Mouse (Mus musculus) stomach, postnatal 0 days (tissue): ENCODE data around the gene Wbp2.

Experiments
- CTCF ChIP-seq: IDR thresholded peaks from 2 replicates; pipeline ENCODE4 v1.5.1; 2016; ENCODE audit warnings: antibody characterized with exemption, low read depth, mild to moderate bottlenecking, moderate library complexity
- EP300 ChIP-seq: optimal IDR thresholded peaks from 2 replicates; pipeline ENCODE3; 2016; ENCODE audit warnings: antibody characterized with exemption

DNA sequence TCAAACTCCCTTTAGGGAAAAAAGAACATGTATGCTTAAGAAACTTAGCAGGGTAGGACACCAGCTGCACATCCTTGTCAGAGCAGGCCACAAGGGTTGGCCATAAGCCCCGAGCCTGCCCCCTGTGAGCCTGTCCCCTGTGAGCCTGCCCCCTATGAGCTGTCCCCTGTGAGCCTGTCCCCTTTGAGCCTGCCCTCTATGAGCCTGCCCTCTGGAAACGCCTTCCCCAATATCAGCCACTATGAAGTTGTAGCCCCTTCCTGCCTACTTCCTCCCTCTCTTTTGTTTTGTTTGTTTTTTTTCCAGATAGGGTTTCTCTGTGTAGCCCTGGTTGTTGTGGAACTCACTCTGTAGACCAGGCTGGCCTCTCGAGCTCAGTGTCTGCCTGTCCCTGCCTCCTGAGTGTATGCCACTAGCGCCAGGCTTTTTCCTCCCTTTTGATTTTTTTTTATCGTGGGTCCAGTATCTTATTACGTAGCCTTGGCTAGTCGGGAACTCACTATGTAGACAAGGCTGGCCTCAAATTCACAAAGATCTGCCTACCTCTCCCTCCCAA lies 12.3 kb downstream of the Wbp2 start:
- TF ChIP-seq CTCF (no peak), EP300 (no peak)
